Mouse (Mus musculus): ENCODE measurements around the gene Klhdc8a. TPM values are rescaled to one million over a fixed set of nuclear protein-coding genes. Genes with fewer than 3 reads are reported as not detected.
"Not testable (repeated sequence)": the region's sequence is repeated elsewhere in the genome, so short reads cannot be mapped to it uniquely, and the experiment has no call there.

Gene Klhdc8a
- polyA plus RNA-seq, 1 experiment from 2014 or later, result 0.19 TPM

DNA sequence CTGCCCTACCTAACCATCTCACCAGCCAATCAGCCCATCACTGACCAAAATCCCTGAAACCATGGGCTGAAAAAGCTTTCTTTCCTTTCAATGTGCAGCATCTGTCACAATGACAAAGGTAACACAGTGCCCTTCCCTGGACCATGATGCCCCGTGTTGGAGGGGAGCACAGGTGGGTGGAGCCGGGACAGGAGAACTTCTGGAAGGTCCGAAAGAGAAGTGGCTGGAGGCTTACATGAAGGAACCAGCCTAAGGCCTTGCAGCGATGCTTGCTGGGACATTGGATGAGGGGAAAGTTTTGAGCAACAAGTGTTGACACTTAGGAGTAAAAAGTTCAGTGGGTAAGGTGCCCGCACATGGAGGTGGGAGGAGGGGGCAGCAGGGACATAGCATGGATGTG is 50.0 kb downstream of the Klhdc8a start:
- DNase-seq (ENCODE audit: low spot score) (no peak), ATAC-seq (replicated peaks; ENCODE audit: low FRiP score, low TSS enrichment, low read depth) (no peak)
- H3K27ac ChIP-seq (ENCODE audit: low read depth), result no peak overlapping the region
- no peaks in the 10 kb centered on the region for H3K9me3 ChIP-seq (ENCODE audit: control insufficient read depth, low read length)
- peaks cover 8% of the 10 kb centered on the region for H3K4me1 ChIP-seq (replicated peaks; ENCODE audit: control insufficient read depth, insufficient read depth, low read length)
- no peak overlapping the region for H3K9ac ChIP-seq (ENCODE audit: low read length)
- no peak overlapping the region for H3K4me2 ChIP-seq (ENCODE audit: low read length)
- H3K36me3 ChIP-seq (ENCODE audit: control insufficient read depth, insufficient read depth, low read length), result no peaks in the 10 kb centered on the region
- no peak overlapping the region for H3K4me3 ChIP-seq (ENCODE audit: low read depth, low read length)
- no peaks in the 10 kb centered on the region for H3K27me3 ChIP-seq (replicated peaks; ENCODE audit: control insufficient read depth, insufficient read depth, low read length)
- 79% methylated on average over 5 of the region's 5 CpGs for WGBS

- H3K9ac ChIP-seq (ENCODE audit: low read length); H3K9me3 ChIP-seq (ENCODE audit: control insufficient read depth, low read length); H3K4me2 ChIP-seq (ENCODE audit: low read length); H3K27me3 ChIP-seq (replicated peaks; ENCODE audit: control insufficient read depth, insufficient read depth, low read length); H3K27ac ChIP-seq (ENCODE audit: low read depth); H3K4me1 ChIP-seq (replicated peaks; ENCODE audit: control insufficient read depth, insufficient read depth, low read length); H3K36me3 ChIP-seq (ENCODE audit: control insufficient read depth, insufficient read depth, low read length); H3K4me3 ChIP-seq (ENCODE audit: low read depth, low read length); DNase-seq (ENCODE audit: low spot score); ATAC-seq (replicated peaks; ENCODE audit: low FRiP score, low TSS enrichment, low read depth): not testable (repeated sequence)
Measured at GRCm38 (mm10) chr1:132349049-132349448, 50.6 kb downstream of the Klhdc8a start.

DNA sequence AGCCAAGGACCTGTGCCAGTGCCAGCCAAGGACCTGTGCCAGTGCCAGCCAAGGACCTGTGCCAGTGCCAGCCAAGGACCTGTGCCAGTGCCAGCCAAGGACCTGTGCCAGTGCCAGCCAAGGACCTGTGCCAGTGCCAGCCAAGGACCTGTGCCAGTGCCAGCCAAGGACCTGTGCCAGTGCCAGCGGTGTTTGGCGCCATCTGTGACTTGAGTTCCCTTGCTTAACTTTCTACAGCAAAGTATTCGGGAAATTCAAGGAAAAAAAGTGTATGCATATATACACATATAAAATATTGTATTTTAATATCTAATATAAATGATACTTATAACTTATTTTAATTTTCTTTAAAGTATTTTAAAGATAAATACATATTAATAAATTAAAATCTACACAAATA is 51.2 kb downstream of the Klhdc8a start:
- not testable (repeated sequence) for H3K4me3 ChIP-seq (ENCODE audit: low read depth, low read length); H3K9me3 ChIP-seq (ENCODE audit: control insufficient read depth, low read length); H3K4me1 ChIP-seq (replicated peaks; ENCODE audit: control insufficient read depth, insufficient read depth, low read length); H3K4me2 ChIP-seq (ENCODE audit: low read length); H3K27ac ChIP-seq (ENCODE audit: low read depth); H3K36me3 ChIP-seq (ENCODE audit: control insufficient read depth, insufficient read depth, low read length); DNase-seq (ENCODE audit: low spot score); H3K27me3 ChIP-seq (replicated peaks; ENCODE audit: control insufficient read depth, insufficient read depth, low read length); ATAC-seq (replicated peaks; ENCODE audit: low FRiP score, low TSS enrichment, low read depth); H3K9ac ChIP-seq (ENCODE audit: low read length)
- 96% methylated on average over 3 of the region's 3 CpGs for WGBS

DNA sequence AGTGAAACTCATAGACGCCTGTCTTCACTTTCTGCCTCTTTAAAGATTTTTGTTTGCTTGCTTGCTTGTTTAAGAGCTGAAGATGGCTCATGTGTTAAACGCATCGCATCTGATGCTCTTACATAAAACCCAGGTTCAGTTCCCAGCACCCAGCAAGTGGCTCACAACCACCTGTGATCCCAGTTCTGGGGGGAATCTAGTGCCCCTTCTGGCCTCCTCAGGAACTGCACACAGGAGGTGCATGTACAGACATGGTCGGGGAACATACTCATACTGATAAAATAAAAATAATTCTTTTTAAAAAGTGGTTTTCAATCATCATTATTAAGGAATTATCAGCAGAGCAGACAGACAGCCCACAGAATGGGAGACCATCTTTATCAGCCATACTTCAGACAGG is 52.6 kb downstream of the Klhdc8a start:
- Histone ChIP-seq H3K9me3 (ENCODE audit: control insufficient read depth, low read length) (no peaks in the 10 kb centered on the region), H3K27ac (ENCODE audit: low read depth) (no peak overlapping the region), H3K36me3 (ENCODE audit: control insufficient read depth, insufficient read depth, low read length) (no peaks in the 10 kb centered on the region), H3K4me3 (ENCODE audit: low read depth, low read length) (no peak overlapping the region), H3K27me3 (replicated peaks; ENCODE audit: control insufficient read depth, insufficient read depth, low read length) (no peaks in the 10 kb centered on the region), H3K4me2 (ENCODE audit: low read length) (no peak overlapping the region), H3K4me1 (replicated peaks; ENCODE audit: control insufficient read depth, insufficient read depth, low read length) (peaks cover 6% of the 10 kb centered on the region), H3K9ac (ENCODE audit: low read length) (no peak overlapping the region)
- DNase-seq (ENCODE audit: low spot score) (no peak), ATAC-seq (replicated peaks; ENCODE audit: low FRiP score, low TSS enrichment, low read depth) (no peak)
- 96% methylated on average over 4 of the region's 4 CpGs for WGBS

- 57% methylated on average over 5 of the region's 5 CpGs for WGBS
- Histone ChIP-seq H3K27me3 (replicated peaks; ENCODE audit: control insufficient read depth, insufficient read depth, low read length) (no peaks in the 10 kb centered on the region), H3K9me3 (ENCODE audit: control insufficient read depth, low read length) (no peaks in the 10 kb centered on the region), H3K36me3 (ENCODE audit: control insufficient read depth, insufficient read depth, low read length) (peaks cover 13% of the 10 kb centered on the region), H3K9ac (ENCODE audit: low read length) (no peak overlapping the region), H3K4me2 (ENCODE audit: low read length) (no peak overlapping the region), H3K27ac (ENCODE audit: low read depth) (no peak overlapping the region), H3K4me1 (replicated peaks; ENCODE audit: control insufficient read depth, insufficient read depth, low read length) (no peaks in the 10 kb centered on the region), H3K4me3 (ENCODE audit: low read depth, low read length) (no peak overlapping the region)
- no peak for DNase-seq (ENCODE audit: low spot score)
- no peak for ATAC-seq (replicated peaks; ENCODE audit: low FRiP score, low TSS enrichment, low read depth)
Measured at GRCm38 (mm10) chr1:132353389-132353788, 55.0 kb downstream of the Klhdc8a start.

DNA sequence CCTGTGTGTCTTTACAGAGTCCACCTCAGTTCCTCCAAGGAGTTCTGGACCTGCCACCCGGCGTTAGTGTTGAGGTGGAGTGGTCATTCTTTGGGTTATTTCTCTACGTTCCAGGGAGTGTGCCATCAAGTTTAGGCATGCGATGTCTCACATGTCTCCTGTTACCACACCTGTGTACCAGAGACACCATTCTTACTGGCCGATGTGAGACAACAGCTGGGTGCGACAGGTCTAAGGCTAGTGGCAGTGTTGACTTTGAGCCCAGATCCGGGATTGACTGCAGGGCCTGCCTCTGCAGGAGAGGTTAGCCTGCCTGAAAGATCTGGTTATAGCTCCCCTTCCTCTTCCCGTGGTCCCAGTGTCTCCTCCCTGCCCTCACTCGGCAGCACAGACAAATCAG is 55.8 kb downstream of the Klhdc8a start:
- DNase-seq (ENCODE audit: low spot score) (no peak), ATAC-seq (replicated peaks; ENCODE audit: low FRiP score, low TSS enrichment, low read depth) (no peak)
- Histone ChIP-seq H3K9me3 (ENCODE audit: control insufficient read depth, low read length) (no peaks in the 10 kb centered on the region), H3K9ac (ENCODE audit: low read length) (no peak overlapping the region), H3K27ac (ENCODE audit: low read depth) (no peak overlapping the region), H3K4me1 (replicated peaks; ENCODE audit: control insufficient read depth, insufficient read depth, low read length) (no peaks in the 10 kb centered on the region), H3K27me3 (replicated peaks; ENCODE audit: control insufficient read depth, insufficient read depth, low read length) (no peaks in the 10 kb centered on the region), H3K4me3 (ENCODE audit: low read depth, low read length) (no peak overlapping the region), H3K36me3 (ENCODE audit: control insufficient read depth, insufficient read depth, low read length) (peaks cover 21% of the 10 kb centered on the region), H3K4me2 (ENCODE audit: low read length) (no peak overlapping the region)
- WGBS, result 68% methylated on average over 9 of the region's 9 CpGs

- 0 out of 2 replicates have a peak, but pooled peaks have one; percentile 5 for ATAC-seq (replicated peaks; ENCODE audit: low FRiP score, low TSS enrichment, low read depth)
- no peaks in the 10 kb centered on the region for H3K9me3 ChIP-seq (ENCODE audit: control insufficient read depth, low read length)
- DNase-seq (ENCODE audit: low spot score), result no peak
- 63% methylated on average over 6 of the region's 6 CpGs for WGBS
- H3K4me2 ChIP-seq (ENCODE audit: low read length), result no peak overlapping the region
- H3K27ac ChIP-seq (ENCODE audit: low read depth), result no peak overlapping the region
- H3K4me3 ChIP-seq (ENCODE audit: low read depth, low read length), result no peak overlapping the region
- no peaks in the 10 kb centered on the region for H3K27me3 ChIP-seq (replicated peaks; ENCODE audit: control insufficient read depth, insufficient read depth, low read length)
- H3K9ac ChIP-seq (ENCODE audit: low read length), result no peak overlapping the region
- peaks cover 31% of the 10 kb centered on the region for H3K36me3 ChIP-seq (ENCODE audit: control insufficient read depth, insufficient read depth, low read length)
- H3K4me1 ChIP-seq (replicated peaks; ENCODE audit: control insufficient read depth, insufficient read depth, low read length), result no peaks in the 10 kb centered on the region
Measured at GRCm38 (mm10) chr1:132355162-132355601, 56.8 kb downstream of the Klhdc8a start.

GRCm38 (mm10) chr1:132355841-132356242 is 57.4 kb downstream of the Klhdc8a start:
- H3K4me3 ChIP-seq (ENCODE audit: low read depth, low read length), result no peak overlapping the region
- peak; percentile 71 for ATAC-seq (replicated peaks; ENCODE audit: low FRiP score, low TSS enrichment, low read depth)
- H3K36me3 ChIP-seq (ENCODE audit: control insufficient read depth, insufficient read depth, low read length), result peaks cover 38% of the 10 kb centered on the region
- H3K27ac ChIP-seq (ENCODE audit: low read depth), result no peak overlapping the region
- H3K4me1 ChIP-seq (replicated peaks; ENCODE audit: control insufficient read depth, insufficient read depth, low read length), result no peaks in the 10 kb centered on the region
- WGBS, result 0% methylated on average over 3 of the region's 3 CpGs
- H3K9ac ChIP-seq (ENCODE audit: low read length), result no peak overlapping the region
- peak; percentile 93 for DNase-seq (ENCODE audit: low spot score)
- no peaks in the 10 kb centered on the region for H3K27me3 ChIP-seq (replicated peaks; ENCODE audit: control insufficient read depth, insufficient read depth, low read length)
- H3K4me2 ChIP-seq (ENCODE audit: low read length), result no peak overlapping the region
- H3K9me3 ChIP-seq (ENCODE audit: control insufficient read depth, low read length), result no peaks in the 10 kb centered on the region

DNA sequence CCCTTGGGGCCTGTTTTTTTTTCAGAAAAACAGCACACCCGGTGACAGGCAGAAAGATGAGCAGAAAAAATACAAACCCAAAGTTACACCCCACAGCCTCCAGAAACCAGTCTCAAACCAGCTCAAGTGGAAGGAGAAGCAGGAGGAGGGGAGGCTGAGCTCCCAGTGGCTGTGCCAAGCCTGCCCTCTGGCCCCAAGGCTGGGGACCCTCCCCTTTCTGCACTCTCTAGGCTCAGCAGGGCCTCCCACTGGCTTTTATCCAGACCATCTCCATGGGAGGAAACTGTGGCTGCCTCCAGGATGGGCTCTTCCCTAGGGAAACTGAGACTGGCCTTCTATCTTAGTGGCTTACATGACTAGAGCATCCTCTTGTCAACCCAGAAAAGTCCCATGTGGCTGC is 58.4 kb downstream of the Klhdc8a start:
- H3K27ac ChIP-seq (ENCODE audit: low read depth), result no peak overlapping the region
- WGBS, result 63% methylated on average over 1 of the region's 1 CpGs

More for the DNA sequence above, 58.4 kb downstream of the Klhdc8a start:
- Histone ChIP-seq H3K4me2 (ENCODE audit: low read length) (no peak overlapping the region), H3K4me1 (replicated peaks; ENCODE audit: control insufficient read depth, insufficient read depth, low read length) (no peaks in the 10 kb centered on the region), H3K36me3 (ENCODE audit: control insufficient read depth, insufficient read depth, low read length) (peaks cover 40% of the 10 kb centered on the region), H3K9me3 (ENCODE audit: control insufficient read depth, low read length) (no peaks in the 10 kb centered on the region), H3K9ac (ENCODE audit: low read length) (no peak overlapping the region), H3K4me3 (ENCODE audit: low read depth, low read length) (no peak overlapping the region), H3K27me3 (replicated peaks; ENCODE audit: control insufficient read depth, insufficient read depth, low read length) (no peaks in the 10 kb centered on the region)
- no peak for ATAC-seq (replicated peaks; ENCODE audit: low FRiP score, low TSS enrichment, low read depth)
- no peak for DNase-seq (ENCODE audit: low spot score)
